In genomic region chr3:85337881-85338754, GRCm38 (mm10) we compare ENCODE assay signal across 15 mouse cellular contexts.
DNase-seq lines count a peak whose midpoint lies in the region; ATAC-seq and TF ChIP-seq lines count a peak whose summit lies in the region.
"Had no signal": no experiment of that assay in that cellular context is flagged by ENCODE, and none has a peak within 500 bp of the region (broad histone marks: within the 10 kb centered on the region; RNA-seq: fewer than 3 reads in every experiment).

No protein-coding gene starts in this region.

- DNase-seq in kidney, adult 18-20 months = peak; percentile 9
- DNase-seq in ZHBTc4 (ENCODE audit: low read depth, low spot score) = peak; percentile 77
- DNase-seq in forebrain, postnatal 0 days = no peak
- DNase-seq in right cerebral cortex, postnatal 4 days = no peak
- no peak for DNase-seq in gastrocnemius, postnatal 14 days
- DNase-seq: adrenal gland, postnatal 10 days; heart, postnatal 4 days; lung, postnatal 4 days had no signal

- no peak overlapping the region for H3K9ac ChIP-seq in kidney, embryonic 15.5 days
- H3K9ac ChIP-seq in forebrain, postnatal 0 days = no peak overlapping the region
- H3K9ac ChIP-seq in midbrain, embryonic 13.5 days (replicated peaks) = no peak overlapping the region
- H3K9ac ChIP-seq: liver, embryonic 15.5 days had no signal

- no peak for TF ChIP-seq CTCF in forebrain, postnatal 0 days (IDR thresholded peaks at IDR 0.05; ENCODE audit: low read depth)

- H3K4me1 ChIP-seq in kidney, embryonic 15.5 days = peaks cover 24% of the 10 kb centered on the region
- peaks cover 16% of the 10 kb centered on the region for H3K4me1 ChIP-seq in forebrain, postnatal 0 days (ENCODE audit: insufficient read depth)
- H3K4me1 ChIP-seq in midbrain, embryonic 13.5 days (replicated peaks) = peaks cover 20% of the 10 kb centered on the region
- H3K4me1 ChIP-seq: liver, embryonic 15.5 days had no signal

- intact Hi-C loops in gastrocnemius, postnatal 14 days (cut with DNase I; ENCODE audit: low total_unique reads) = no loop called here

- H3K27ac ChIP-seq in kidney, embryonic 15.5 days = no peak overlapping the region
- H3K27ac ChIP-seq in forebrain, postnatal 0 days (ENCODE audit: low read depth, low read length) = 0 out of 2 replicates have a peak overlapping the region, but pooled peaks have one; percentile 3
- H3K27ac ChIP-seq in midbrain, embryonic 13.5 days = peak overlapping the region; percentile 2; the same call in 1 of the 2 replicates
- H3K27ac ChIP-seq: limb, embryonic 10.5 days; liver, embryonic 15.5 days had no signal

- no peaks in the 10 kb centered on the region for H3K9me3 ChIP-seq in kidney, embryonic 15.5 days (replicated peaks)
- no peaks in the 10 kb centered on the region for H3K9me3 ChIP-seq in forebrain, postnatal 0 days (ENCODE audit: low read length)
- H3K9me3 ChIP-seq in midbrain, embryonic 13.5 days = no peaks in the 10 kb centered on the region
- H3K9me3 ChIP-seq: limb, embryonic 10.5 days; liver, embryonic 15.5 days had no signal

- H3K4me3 ChIP-seq in kidney, embryonic 15.5 days (replicated peaks) = no peak overlapping the region
- no peak overlapping the region for H3K4me3 ChIP-seq in forebrain, postnatal 0 days (ENCODE audit: low read depth, low read length)
- no peak overlapping the region for H3K4me3 ChIP-seq in midbrain, embryonic 13.5 days (replicated peaks)
- H3K4me3 ChIP-seq: limb, embryonic 10.5 days; liver, embryonic 15.5 days; myocyte had no signal

- WGBS in kidney, embryonic 15.5 days = 61% methylated on average over 7 of the region's 7 CpGs
- WGBS in forebrain, postnatal 0 days = 21% methylated on average over 7 of the region's 7 CpGs
- 56% methylated on average over 7 of the region's 7 CpGs for WGBS in midbrain, embryonic 13.5 days

- H3K4me2 ChIP-seq in kidney, embryonic 15.5 days = no peak overlapping the region
- H3K4me2 ChIP-seq in forebrain, postnatal 0 days (ENCODE audit: low read depth) = no peak overlapping the region
- no peak overlapping the region for H3K4me2 ChIP-seq in midbrain, embryonic 13.5 days (replicated peaks)
- H3K4me2 ChIP-seq: liver, embryonic 15.5 days had no signal

- H3K36me3 ChIP-seq in kidney, embryonic 15.5 days = no peaks in the 10 kb centered on the region
- H3K36me3 ChIP-seq in forebrain, postnatal 0 days (ENCODE audit: insufficient read depth) = no peaks in the 10 kb centered on the region
- H3K36me3 ChIP-seq in midbrain, embryonic 13.5 days = no peaks in the 10 kb centered on the region
- H3K36me3 ChIP-seq: limb, embryonic 10.5 days; liver, embryonic 15.5 days had no signal

- no peak for ATAC-seq in kidney, embryonic 15.5 days (replicated peaks; ENCODE audit: low FRiP score)
- no peak for ATAC-seq in forebrain, postnatal 0 days
- ATAC-seq in midbrain, embryonic 13.5 days = peak; percentile 53
- ATAC-seq in erythroid progenitor cell, adult 5-6 weeks (replicated peaks; ENCODE audit: low FRiP score, poor library complexity, severe bottlenecking) = no peak
- ATAC-seq: Patski had no signal

- H3K27me3 ChIP-seq in kidney, embryonic 15.5 days = no peaks in the 10 kb centered on the region
- no peaks in the 10 kb centered on the region for H3K27me3 ChIP-seq in forebrain, postnatal 0 days (ENCODE audit: insufficient read depth, low read length)
- H3K27me3 ChIP-seq in midbrain, embryonic 13.5 days = no peaks in the 10 kb centered on the region
- H3K27me3 ChIP-seq: liver, embryonic 15.5 days; Patski had no signal

Comparison
In these comparisons a context has a peak if more than half of its experiments do, and no peak if none do; other contexts are left out.
1. DNase-seq: peak in kidney, adult 18-20 months (single experiment) and ZHBTc4 (single experiment); none in forebrain, postnatal 0 days (single experiment), right cerebral cortex, postnatal 4 days (single experiment) and gastrocnemius, postnatal 14 days (single experiment).